Mouse (Mus musculus): ENCODE data around the gene Npnt. TPM values are rescaled to one million over a fixed set of nuclear protein-coding genes. Genes with fewer than 3 reads are reported as not detected.

The Npnt gene
- total RNA-seq, 2 experiments from 2014 or later = 84.2 to 87.6 TPM

GRCm38 (mm10) chr3:132866984-132867383 is 83.1 kb downstream of the Npnt start:
- no peak for DNase-seq (ENCODE audit: extremely low spot score in 1 of 2, low spot score in 2 of 2)
- intact Hi-C loops (cut with DNase I) = no loop called here

DNA sequence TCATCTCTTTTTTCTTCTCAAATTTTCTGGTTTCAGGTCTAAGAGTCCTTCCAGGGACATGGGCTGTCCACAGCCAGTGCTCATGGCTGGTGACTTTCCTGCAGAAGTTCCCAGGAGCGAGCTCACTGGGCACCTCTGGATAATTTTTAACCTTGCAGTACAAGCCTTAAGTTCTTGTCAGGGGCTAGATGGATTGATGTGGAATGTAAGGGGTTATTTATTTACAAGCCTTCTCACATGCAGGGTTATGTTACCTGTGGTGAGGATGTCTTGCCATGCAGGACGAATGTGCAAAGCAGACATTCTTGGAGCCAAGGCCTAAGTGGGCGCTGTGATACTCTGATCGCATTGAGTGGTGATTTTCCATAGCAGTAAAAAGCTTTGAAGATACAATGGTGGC is 84.5 kb downstream of the Npnt start:
- intact Hi-C loops (cut with DNase I) = no loop called here
- DNase-seq (ENCODE audit: extremely low spot score in 1 of 2, low spot score in 2 of 2) = no peak

DNA sequence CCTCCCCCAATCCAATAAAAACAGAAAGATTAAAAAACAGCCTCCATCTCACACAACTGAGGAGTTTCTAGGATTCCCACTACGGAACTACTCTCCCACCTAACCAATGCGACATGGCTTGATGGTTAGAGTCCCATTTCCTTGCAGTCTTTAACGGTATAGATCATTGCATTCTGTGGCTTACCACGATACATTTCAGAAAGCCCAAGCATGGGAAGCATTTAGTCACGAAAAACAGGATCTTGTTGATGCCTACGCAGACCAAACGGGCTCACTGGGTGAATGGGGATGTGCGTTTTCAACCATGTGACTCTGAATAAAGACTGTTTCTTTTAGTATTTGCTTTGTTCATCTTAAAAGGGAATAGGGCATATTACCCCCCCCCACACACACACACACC is 85.1 kb downstream of the Npnt start:
- DNase-seq (ENCODE audit: extremely low spot score in 1 of 2, low spot score in 2 of 2) = no peak
- intact Hi-C loops (cut with DNase I) = no loop called here

GRCm38 (mm10) chr3:132864329-132864919 is 85.7 kb downstream of the Npnt start:
- intact Hi-C loops (cut with DNase I) = no loop called here
- DNase-seq (ENCODE audit: extremely low spot score in 1 of 2, low spot score in 2 of 2) = no peak

- DNase-seq (ENCODE audit: extremely low spot score in 1 of 2, low spot score in 2 of 2) = no peak
- intact Hi-C loops (cut with DNase I) = no loop called here
These were observed 86.2 kb downstream of the Npnt start for GRCm38 (mm10) chr3:132863843-132864242.

DNA sequence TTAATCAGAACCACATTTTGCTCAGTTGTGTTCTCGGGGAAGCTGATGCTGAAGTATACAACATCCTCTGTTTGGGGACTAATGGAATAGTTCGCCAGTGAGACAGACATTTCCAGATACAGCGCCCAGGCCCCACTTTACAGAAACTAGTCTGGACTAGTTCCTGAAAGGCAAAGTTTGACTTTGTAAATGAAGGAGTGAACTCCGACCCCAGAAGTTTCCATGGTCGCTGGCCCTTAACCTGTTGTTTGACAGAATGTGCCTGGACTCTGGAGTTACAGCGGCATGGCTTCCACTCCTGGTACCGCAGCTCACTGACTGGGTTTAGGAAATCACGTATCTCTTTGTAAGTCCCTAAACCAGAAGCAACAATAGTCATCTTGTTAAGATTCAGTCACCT is 89.3 kb downstream of the Npnt start:
- intact Hi-C loops (cut with DNase I) = no loop called here
- DNase-seq (ENCODE audit: extremely low spot score in 1 of 2, low spot score in 2 of 2) = no peak

DNA sequence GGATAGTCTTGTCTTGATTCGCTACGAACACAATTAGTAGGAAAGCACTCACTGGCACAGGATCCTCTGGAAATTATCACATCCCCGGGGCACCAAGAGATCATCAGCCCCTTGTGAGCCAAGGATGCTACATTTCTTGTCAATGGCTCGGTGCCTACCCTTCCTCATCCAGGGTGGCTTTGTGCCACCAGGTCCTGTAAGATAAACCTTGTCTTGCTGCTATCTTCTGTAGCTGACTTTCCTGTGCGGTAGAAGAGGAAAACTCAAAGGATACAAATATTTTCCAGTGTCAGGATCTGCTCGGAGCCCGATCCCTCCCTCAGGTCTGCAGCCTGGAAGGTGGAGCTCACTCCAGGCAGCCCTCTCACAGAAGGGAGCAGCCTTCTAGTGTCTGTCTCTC is 90.5 kb downstream of the Npnt start:
- intact Hi-C loops (cut with DNase I) = no loop called here
- DNase-seq (ENCODE audit: extremely low spot score in 1 of 2, low spot score in 2 of 2) = no peak

DNA sequence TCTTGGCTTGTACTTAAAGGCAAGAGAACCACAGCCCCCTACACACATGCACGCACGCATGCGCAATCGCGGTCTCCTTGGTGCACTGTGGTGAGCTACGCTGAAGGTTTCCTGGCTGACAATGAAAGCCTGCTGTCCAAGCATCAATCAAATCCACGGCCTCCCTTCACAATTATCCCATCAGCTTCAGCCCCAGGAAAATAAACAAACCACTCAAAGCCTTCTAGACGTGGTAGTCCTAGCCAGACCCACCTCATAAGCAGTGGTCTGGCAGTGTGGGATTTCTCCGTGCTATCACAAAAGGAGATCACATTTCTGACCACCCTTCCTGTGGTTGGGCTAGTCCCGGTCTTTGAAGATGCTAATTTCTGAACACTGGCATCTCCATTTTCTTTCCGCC is 91.2 kb downstream of the Npnt start:
- intact Hi-C loops (cut with DNase I) = no loop called here
- no peak for DNase-seq (ENCODE audit: extremely low spot score in 1 of 2, low spot score in 2 of 2)

DNA sequence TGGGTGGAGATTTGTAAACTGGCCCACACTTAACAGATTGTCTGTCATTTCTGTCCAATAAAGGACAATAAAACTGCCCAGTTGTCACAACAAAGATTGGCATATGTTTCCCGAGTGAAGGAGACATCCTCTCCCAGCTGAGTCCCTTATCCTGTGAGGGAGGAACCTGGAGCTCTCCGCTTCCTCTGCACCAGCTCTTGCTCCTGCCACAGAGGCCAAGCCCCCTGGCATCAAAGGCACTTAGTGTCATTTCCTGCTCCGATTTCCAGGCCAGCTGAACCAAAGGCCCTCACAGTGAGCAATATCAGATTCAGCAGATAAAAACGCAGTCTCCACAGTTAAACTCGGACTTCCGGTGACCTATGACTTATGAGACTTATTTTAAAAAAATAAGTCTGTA is 93.4 kb downstream of the Npnt start:
- no peak for DNase-seq (ENCODE audit: extremely low spot score in 1 of 2, low spot score in 2 of 2)
- intact Hi-C loops (cut with DNase I) = no loop called here

- intact Hi-C loops (cut with DNase I) = no loop called here
- DNase-seq (ENCODE audit: extremely low spot score in 1 of 2, low spot score in 2 of 2) = no peak
These were observed 94.5 kb downstream of the Npnt start for GRCm38 (mm10) chr3:132855458-132856212.

DNA sequence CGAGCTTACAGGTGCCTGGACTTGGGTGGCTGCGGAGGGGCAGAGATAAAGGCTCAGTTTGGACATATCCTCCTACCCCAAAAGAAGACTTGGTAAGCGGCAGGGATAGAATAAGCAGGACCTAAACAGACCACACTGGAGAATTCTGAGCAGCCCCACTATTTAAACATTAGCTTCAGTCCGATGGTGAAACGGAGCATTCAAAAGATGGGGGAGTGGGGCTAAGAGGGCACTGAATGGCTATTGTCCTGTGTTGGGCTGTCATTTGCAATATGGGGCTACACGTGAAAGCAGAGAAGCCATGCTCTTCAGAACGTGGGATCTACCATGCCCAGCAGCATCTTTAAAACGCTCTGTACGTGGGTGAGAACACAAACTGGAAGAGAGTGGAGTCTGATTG is 95.8 kb downstream of the Npnt start:
- intact Hi-C loops (cut with DNase I) = no loop called here
- no peak for DNase-seq (ENCODE audit: extremely low spot score in 1 of 2, low spot score in 2 of 2)

DNA sequence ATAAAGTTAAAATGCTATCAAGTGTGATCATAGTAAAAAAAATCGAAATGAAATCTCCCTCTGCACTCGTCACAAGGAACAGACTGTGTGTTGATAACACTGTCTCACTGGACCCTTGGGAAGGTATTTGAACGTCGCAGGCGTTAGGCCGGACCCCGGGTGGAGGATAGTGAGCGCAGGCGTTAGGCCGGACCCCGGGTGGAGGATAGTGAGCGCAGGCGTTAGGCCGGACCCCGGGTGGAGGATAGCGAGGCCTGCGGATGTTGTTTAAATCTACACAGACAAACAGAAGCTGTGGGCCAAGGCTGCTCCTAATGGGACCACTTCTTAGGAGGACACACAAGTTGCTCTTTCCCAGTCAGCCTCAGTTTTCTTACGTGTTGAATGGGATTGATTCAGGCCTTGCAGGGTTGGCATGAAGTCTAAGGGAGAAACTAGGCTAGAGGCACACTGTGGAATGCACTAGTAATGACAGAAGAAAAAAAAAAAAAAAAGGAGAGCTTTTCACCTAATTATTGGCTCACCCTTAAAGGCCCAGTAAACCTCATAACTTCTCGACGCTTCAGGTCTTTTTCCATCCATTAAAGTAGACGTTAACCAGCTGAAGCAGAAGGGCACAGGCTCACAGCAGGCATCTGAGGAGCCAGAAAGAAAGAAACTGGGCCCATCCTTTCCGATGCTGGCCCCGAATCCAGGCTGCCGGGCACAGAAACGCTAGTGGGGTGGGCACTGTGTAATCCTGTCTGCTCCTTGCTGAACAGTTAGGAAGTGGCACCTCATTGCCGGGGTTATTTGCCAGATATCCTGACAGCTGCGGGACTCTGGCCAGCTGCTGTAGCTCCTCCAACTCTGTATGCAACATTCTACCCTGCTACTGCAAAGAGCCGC is 98.0 kb downstream of the Npnt start:
- intact Hi-C loops (cut with DNase I) = no loop called here
- DNase-seq (ENCODE audit: extremely low spot score in 1 of 2, low spot score in 2 of 2) = peak in 1 of 2 experiments; percentile 5

- DNase-seq (ENCODE audit: extremely low spot score in 1 of 2, low spot score in 2 of 2) = no peak
- intact Hi-C loops (cut with DNase I) = no loop called here
These were observed 98.7 kb downstream of the Npnt start for GRCm38 (mm10) chr3:132851417-132851816.

DNA sequence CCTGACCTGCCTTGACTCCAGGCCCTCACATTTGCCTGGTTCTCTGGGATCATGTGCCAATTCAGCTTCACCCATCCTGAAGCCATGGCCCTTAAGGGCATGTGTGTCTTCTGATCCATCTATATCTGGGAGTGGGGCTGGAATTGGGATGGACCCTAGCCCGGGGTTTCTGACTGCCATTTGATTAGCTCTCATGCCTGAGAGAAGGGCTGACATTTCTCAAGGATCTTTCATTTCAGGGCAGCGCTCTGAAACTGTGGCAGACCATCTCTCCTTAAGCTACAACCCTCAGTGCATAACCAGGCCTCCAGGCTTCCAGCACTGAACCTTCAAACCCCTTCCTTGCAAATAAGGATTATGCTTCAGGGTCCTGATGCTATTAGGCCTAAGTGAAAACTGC is 99.7 kb downstream of the Npnt start:
- DNase-seq (ENCODE audit: extremely low spot score in 1 of 2, low spot score in 2 of 2) = no peak

DNA sequence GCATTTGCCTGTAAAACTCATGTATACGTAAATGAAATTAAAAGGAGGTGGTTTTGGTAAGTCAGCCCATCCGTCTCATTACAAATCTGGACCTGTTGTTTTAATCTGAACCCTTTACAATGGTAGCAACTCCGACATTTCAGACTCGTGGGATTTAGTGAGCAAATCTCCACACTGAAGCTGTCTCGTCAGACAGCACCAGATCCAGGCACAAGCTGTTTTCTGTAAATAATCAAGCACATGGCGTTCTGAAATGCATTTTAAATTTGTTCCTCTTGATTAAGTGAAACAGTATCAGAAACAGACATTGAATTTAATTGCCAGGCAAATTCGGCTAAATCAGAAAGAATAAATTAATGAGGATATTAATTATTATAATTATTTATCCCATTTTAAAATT is 100.4 kb downstream of the Npnt start:
- DNase-seq (ENCODE audit: extremely low spot score in 1 of 2, low spot score in 2 of 2) = no peak
- intact Hi-C loops (cut with DNase I) = no loop called here

More for the DNA sequence above, 99.7 kb downstream of the Npnt start:
- intact Hi-C loops (cut with DNase I) = no loop called here

- DNase-seq (ENCODE audit: extremely low spot score in 1 of 2, low spot score in 2 of 2) = no peak
- intact Hi-C loops (cut with DNase I) = no loop called here
These were observed 107.4 kb downstream of the Npnt start for GRCm38 (mm10) chr3:132842676-132843075.

DNA sequence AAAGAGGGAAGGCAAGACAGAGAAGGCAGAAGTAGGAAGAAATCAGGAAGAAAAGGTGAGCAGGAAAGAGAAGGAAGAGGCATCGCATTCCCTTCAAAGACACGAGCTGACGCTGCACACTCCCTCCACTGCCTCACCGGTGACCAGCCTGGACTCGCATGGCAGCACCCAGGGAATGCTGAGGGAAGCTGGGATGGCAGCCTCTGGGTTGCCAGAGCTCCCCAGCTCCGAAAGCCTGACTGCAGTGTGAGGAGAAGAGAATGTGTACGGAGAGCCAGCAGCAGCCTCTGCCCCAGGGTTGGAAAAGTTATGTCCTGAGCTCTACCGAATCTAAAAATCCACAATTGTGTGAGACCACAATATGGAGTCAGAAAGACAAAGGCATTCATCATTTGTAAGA is 110.6 kb downstream of the Npnt start:
- no peak for DNase-seq (ENCODE audit: extremely low spot score in 1 of 2, low spot score in 2 of 2)
- intact Hi-C loops (cut with DNase I) = no loop called here

DNA sequence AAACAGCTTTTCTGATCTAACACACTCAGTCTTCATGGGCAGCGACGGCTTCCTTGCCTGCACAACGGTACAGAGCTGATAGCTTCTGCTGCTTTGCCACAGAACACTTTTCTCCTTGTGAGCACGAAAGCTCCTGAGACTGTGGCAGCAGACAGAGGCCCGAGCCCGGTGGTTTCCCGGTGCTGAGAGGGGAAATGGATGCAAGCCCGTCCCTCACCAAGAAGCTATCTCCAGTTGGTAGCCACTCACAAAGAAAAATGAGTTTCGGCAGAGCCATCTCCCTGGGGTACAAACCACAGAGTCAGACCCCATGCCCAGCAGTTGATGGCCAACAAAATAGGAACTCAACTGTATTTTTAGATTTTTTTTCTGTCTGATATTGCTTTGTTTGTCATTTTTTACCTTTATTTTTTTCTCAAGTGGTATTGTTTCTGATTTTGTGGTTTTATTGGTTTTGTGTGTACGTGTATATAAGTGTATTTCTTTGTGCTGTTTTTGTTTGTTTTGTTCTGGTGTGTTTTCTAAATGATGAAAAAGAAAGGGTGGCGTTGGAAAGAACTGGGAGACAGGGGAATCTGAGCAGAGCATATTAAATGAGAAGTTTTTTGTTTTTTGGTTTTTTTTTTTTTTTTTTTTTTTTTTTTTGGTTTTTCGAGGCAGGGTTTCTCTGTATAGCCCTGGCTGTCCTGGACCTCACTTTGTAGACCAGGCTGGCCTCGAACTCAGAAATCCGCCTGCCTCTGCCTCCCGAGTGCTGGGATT is 111.3 kb downstream of the Npnt start:
- intact Hi-C loops (cut with DNase I) = no loop called here
- DNase-seq (ENCODE audit: extremely low spot score in 1 of 2, low spot score in 2 of 2) = no peak

DNA sequence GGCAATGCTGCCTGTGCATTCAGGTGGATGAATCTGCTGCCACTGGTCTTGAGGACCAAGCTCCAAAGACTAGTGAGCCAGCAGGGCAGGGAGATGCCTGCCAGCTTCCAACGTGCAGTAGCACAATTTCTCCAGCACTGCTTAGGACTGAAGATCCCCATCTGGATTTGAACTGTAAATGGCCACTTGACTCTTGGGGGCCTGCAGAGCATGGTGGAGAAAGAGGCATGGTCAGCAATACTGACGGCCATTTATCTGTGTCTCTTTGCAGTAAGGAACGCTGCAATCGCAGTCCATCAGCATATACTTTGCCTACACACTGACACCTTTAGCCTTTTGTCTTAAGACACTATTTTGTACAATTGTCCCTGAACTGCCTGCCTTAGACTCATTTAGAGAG is 113.0 kb downstream of the Npnt start:
- no peak for DNase-seq (ENCODE audit: extremely low spot score in 1 of 2, low spot score in 2 of 2)
- intact Hi-C loops (cut with DNase I) = no loop called here
